Mouse (Mus musculus): ENCODE measurements around the gene Pak6.

DNA sequence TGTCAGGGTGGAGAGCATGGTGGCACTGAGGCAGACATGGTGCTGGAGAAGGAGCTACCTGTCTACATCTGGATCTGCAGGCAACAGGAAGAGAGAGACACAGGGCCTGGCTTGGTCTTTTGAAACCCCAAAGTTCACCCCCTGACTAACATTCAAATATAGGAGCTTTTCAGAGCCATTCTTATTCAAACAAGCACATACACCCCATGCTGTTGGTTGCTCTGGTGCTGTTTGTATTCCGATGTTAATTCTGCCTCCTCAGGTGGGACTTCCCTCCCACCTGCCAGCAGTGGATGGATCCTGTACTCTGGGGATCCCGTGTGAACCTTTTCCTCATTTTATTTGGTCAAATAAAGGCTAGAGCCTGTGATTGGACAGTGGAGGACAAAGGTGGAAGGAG is 43.0 kb upstream of the Pak6 start:
- no peak for TF ChIP-seq POLR2A (IDR thresholded peaks at IDR 0.05; ENCODE audit: borderline replicate concordance, control insufficient read depth, low read depth, low read length)
- TF ChIP-seq CTCF (IDR thresholded peaks at IDR 0.05; ENCODE audit: control insufficient read depth, insufficient read depth, low read length): no peak
